Mouse (Mus musculus): Measurements from ENCODE around the gene Recql. TPM values are rescaled to one million over a fixed set of nuclear protein-coding genes. Genes with fewer than 3 reads are reported as not detected.
"Not testable (repeated sequence)": the region's sequence is repeated elsewhere in the genome, so short reads cannot be mapped to it uniquely, and the experiment has no call there.

The Recql gene
- polyA plus RNA-seq, 1 experiment from 2014 or later = 31.8 TPM

- Histone ChIP-seq H3K9ac (replicated peaks; ENCODE audit: low read depth, low read length) (no peak overlapping the region), H3K27me3 (replicated peaks; ENCODE audit: control insufficient read depth, insufficient read depth, low read length) (no peaks in the 10 kb centered on the region), H3K36me3 (ENCODE audit: control insufficient read depth, insufficient read depth) (peaks cover 9% of the 10 kb centered on the region), H3K4me2 (ENCODE audit: low read length) (no peak overlapping the region), H3K9me3 (ENCODE audit: control insufficient read depth, low read length) (no peaks in the 10 kb centered on the region), H3K4me1 (replicated peaks; ENCODE audit: control insufficient read depth, insufficient read depth, low read length) (no peaks in the 10 kb centered on the region), H3K4me3 (replicated peaks; ENCODE audit: low read length) (no peak overlapping the region), H3K27ac (ENCODE audit: low read length) (no peak overlapping the region)
- WGBS = 87% methylated on average over 3 of the region's 3 CpGs
- ATAC-seq = no peak
Measured at GRCm38 (mm10) chr6:142369568-142369967, 17.3 kb downstream of the Recql start.

- 94% methylated on average over 3 of the region's 3 CpGs for WGBS
Measured at GRCm38 (mm10) chr6:142367565-142367964, 19.3 kb downstream of the Recql start.

DNA sequence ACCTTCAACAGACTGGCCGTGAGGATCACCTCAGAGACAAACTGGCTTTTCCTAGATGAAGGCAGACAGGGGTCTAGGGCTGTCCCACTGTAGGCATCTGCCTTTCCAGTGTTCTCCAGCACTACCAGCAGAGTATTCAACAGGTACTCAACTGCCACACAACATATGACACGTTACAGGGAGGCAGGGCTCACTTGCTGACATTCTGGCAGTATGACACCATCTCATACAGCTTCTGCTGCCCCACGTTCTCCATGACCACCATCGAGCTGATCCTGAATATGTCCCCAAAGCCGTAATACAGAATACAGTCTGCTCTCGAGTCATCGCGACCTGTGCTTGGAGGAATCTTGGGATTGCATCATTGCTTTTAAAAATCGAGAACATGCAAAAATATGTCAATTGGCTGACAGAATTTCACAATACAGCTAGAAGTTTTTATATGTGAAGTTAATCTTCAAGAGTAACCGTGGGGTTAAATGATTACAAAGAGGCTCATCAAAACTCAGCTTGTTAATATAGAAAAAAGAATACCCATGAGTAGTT lies 20.3 kb downstream of the Recql start:
- H3K36me3 ChIP-seq (ENCODE audit: control insufficient read depth, insufficient read depth) = peaks cover 16% of the 10 kb centered on the region
- WGBS = 96% methylated on average over 10 of the region's 10 CpGs
- H3K4me3 ChIP-seq (replicated peaks; ENCODE audit: low read length) = no peak overlapping the region

More at GRCm38 (mm10) chr6:142367565-142367964, 19.3 kb downstream of the Recql start:
- Histone ChIP-seq H3K27me3 (replicated peaks; ENCODE audit: control insufficient read depth, insufficient read depth, low read length) (no peaks in the 10 kb centered on the region), H3K9ac (replicated peaks; ENCODE audit: low read depth, low read length) (no peak overlapping the region), H3K4me1 (replicated peaks; ENCODE audit: control insufficient read depth, insufficient read depth, low read length) (no peaks in the 10 kb centered on the region), H3K27ac (ENCODE audit: low read length) (no peak overlapping the region), H3K36me3 (ENCODE audit: control insufficient read depth, insufficient read depth) (peaks cover 10% of the 10 kb centered on the region), H3K9me3 (ENCODE audit: control insufficient read depth, low read length) (no peaks in the 10 kb centered on the region), H3K4me3 (replicated peaks; ENCODE audit: low read length) (no peak overlapping the region), H3K4me2 (ENCODE audit: low read length) (no peak overlapping the region)
- ATAC-seq = no peak

GRCm38 (mm10) chr6:142365742-142366472 lies 21.0 kb downstream of the Recql start:
- H3K4me3 ChIP-seq (replicated peaks; ENCODE audit: low read length) = no peak overlapping the region
- no peaks in the 10 kb centered on the region for H3K9me3 ChIP-seq (ENCODE audit: control insufficient read depth, low read length)
- no peak overlapping the region for H3K4me2 ChIP-seq (ENCODE audit: low read length)
- H3K9ac ChIP-seq (replicated peaks; ENCODE audit: low read depth, low read length) = no peak overlapping the region
- H3K36me3 ChIP-seq (ENCODE audit: control insufficient read depth, insufficient read depth) = peaks cover 19% of the 10 kb centered on the region
- H3K27ac ChIP-seq (ENCODE audit: low read length) = no peak overlapping the region
- H3K27me3 ChIP-seq (replicated peaks; ENCODE audit: control insufficient read depth, insufficient read depth, low read length) = no peaks in the 10 kb centered on the region
- ATAC-seq = no peak
- no peaks in the 10 kb centered on the region for H3K4me1 ChIP-seq (replicated peaks; ENCODE audit: control insufficient read depth, insufficient read depth, low read length)
- WGBS = 89% methylated on average over 8 of the region's 8 CpGs

More for the DNA sequence above, 20.3 kb downstream of the Recql start:
- Histone ChIP-seq H3K27ac (ENCODE audit: low read length) (no peak overlapping the region), H3K9ac (replicated peaks; ENCODE audit: low read depth, low read length) (no peak overlapping the region), H3K9me3 (ENCODE audit: control insufficient read depth, low read length) (no peaks in the 10 kb centered on the region), H3K27me3 (replicated peaks; ENCODE audit: control insufficient read depth, insufficient read depth, low read length) (no peaks in the 10 kb centered on the region), H3K4me1 (replicated peaks; ENCODE audit: control insufficient read depth, insufficient read depth, low read length) (no peaks in the 10 kb centered on the region), H3K4me2 (ENCODE audit: low read length) (no peak overlapping the region)
- no peak for ATAC-seq

DNA sequence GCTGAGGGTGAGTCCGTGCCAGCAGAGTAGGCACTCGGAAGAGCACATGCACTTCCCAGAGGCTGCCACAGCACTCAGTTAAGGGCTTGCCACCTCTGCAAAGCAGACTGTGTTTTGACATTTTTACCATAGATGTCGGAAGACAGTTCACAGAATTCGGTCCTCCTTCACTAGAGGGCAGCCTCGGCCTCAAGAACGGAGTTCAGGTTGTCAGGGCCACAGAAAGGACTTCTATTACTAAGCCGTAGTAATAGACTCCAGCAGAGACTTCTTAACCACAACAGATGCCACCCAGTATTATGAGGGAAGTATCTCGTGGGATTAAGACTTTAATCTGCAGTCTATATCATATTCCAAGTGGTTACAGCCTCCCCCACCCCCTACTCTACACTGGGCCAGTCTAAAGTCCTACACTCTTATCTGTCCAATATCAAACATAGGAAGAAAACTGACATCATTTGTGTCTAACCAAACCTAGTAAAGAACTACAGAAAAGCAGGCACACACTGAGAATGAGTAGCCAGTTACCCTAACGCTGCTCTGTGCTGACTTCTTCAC lies 23.8 kb downstream of the Recql start:
- 73% methylated on average over 9 of the region's 9 CpGs for WGBS
- H3K4me3 ChIP-seq (replicated peaks; ENCODE audit: low read length) = no peak overlapping the region
- H3K27me3 ChIP-seq (replicated peaks; ENCODE audit: control insufficient read depth, insufficient read depth, low read length) = no peaks in the 10 kb centered on the region
- H3K9ac ChIP-seq (replicated peaks; ENCODE audit: low read depth, low read length) = no peak overlapping the region
- no peak overlapping the region for H3K4me2 ChIP-seq (ENCODE audit: low read length)
- no peaks in the 10 kb centered on the region for H3K4me1 ChIP-seq (replicated peaks; ENCODE audit: control insufficient read depth, insufficient read depth, low read length)
- H3K27ac ChIP-seq (ENCODE audit: low read length) = no peak overlapping the region
- ATAC-seq = no peak
- H3K9me3 ChIP-seq (ENCODE audit: control insufficient read depth, low read length) = no peaks in the 10 kb centered on the region
- peaks cover 37% of the 10 kb centered on the region for H3K36me3 ChIP-seq (ENCODE audit: control insufficient read depth, insufficient read depth)

DNA sequence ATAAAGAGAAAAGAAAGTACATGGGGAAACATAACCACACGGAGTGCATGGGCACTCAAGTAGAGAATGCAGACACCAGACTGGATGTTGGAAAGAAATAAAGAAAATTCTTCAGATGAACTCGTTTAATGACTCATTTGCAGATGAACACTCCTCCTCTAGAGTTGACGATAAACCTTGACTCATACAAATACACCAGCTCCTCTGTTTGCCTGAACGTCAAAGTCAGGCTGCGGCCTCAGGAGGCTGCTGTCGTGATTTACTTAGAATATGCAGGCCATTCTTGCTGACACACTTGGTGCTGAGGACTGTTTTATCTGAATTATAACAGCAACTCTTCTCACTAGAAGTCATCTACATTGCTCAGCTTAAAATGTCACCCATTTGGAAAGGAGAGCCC lies 24.9 kb downstream of the Recql start:
- 93% methylated on average over 6 of the region's 6 CpGs for WGBS
- H3K27me3 ChIP-seq (replicated peaks; ENCODE audit: control insufficient read depth, insufficient read depth, low read length) = no peaks in the 10 kb centered on the region
- peaks cover 39% of the 10 kb centered on the region for H3K36me3 ChIP-seq (ENCODE audit: control insufficient read depth, insufficient read depth)
- no peak overlapping the region for H3K4me3 ChIP-seq (replicated peaks; ENCODE audit: low read length)
- ATAC-seq = no peak
- H3K27ac ChIP-seq (ENCODE audit: low read length) = no peak overlapping the region
- no peaks in the 10 kb centered on the region for H3K9me3 ChIP-seq (ENCODE audit: control insufficient read depth, low read length)
- H3K9ac ChIP-seq (replicated peaks; ENCODE audit: low read depth, low read length) = no peak overlapping the region
- no peaks in the 10 kb centered on the region for H3K4me1 ChIP-seq (replicated peaks; ENCODE audit: control insufficient read depth, insufficient read depth, low read length)
- no peak overlapping the region for H3K4me2 ChIP-seq (ENCODE audit: low read length)

DNA sequence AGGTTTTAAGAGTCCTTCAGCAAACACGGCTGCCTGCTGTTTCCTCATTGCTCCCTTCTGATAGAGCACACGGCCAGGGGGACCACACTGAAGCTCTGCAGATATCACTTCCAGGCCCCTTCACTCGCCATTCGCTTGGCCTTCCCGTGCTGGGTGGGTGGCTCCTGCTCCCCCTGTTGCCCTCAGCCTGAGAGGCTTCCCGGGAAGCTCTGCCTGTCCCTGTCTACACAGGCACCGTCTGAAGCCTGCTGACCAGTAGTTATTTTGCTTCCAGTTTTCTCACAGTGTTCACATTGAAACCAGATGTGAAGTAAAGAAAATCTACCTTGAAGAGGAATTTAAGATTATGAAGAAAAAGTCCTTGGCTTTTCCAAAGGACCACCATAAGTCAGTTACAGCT lies 29.8 kb downstream of the Recql start:
- Histone ChIP-seq H3K4me3 (replicated peaks; ENCODE audit: low read length) (no peak overlapping the region), H3K36me3 (ENCODE audit: control insufficient read depth, insufficient read depth) (peaks cover 44% of the 10 kb centered on the region), H3K27ac (ENCODE audit: low read length) (no peak overlapping the region), H3K27me3 (replicated peaks; ENCODE audit: control insufficient read depth, insufficient read depth, low read length) (no peaks in the 10 kb centered on the region), H3K4me2 (ENCODE audit: low read length) (no peak overlapping the region), H3K9ac (replicated peaks; ENCODE audit: low read depth, low read length) (no peak overlapping the region), H3K9me3 (ENCODE audit: control insufficient read depth, low read length) (no peaks in the 10 kb centered on the region), H3K4me1 (replicated peaks; ENCODE audit: control insufficient read depth, insufficient read depth, low read length) (no peaks in the 10 kb centered on the region)
- ATAC-seq = no peak
- WGBS = 83% methylated on average over 7 of the region's 7 CpGs

- peaks cover 35% of the 10 kb centered on the region for H3K36me3 ChIP-seq (ENCODE audit: control insufficient read depth, insufficient read depth)
- WGBS = 96% methylated on average over 3 of the region's 3 CpGs
Measured at GRCm38 (mm10) chr6:142352099-142352498, 34.8 kb downstream of the Recql start.

GRCm38 (mm10) chr6:142347431-142348385 lies 39.2 kb downstream of the Recql start:
- no peak overlapping the region for H3K9ac ChIP-seq (replicated peaks; ENCODE audit: low read depth, low read length)
- no peak overlapping the region for H3K4me2 ChIP-seq (ENCODE audit: low read length)
- WGBS = 69% methylated on average over 11 of the region's 11 CpGs
- peaks cover 8% of the 10 kb centered on the region for H3K4me1 ChIP-seq (replicated peaks; ENCODE audit: control insufficient read depth, insufficient read depth, low read length)
- no peak overlapping the region for H3K4me3 ChIP-seq (replicated peaks; ENCODE audit: low read length)
- no peak overlapping the region for H3K27ac ChIP-seq (ENCODE audit: low read length)
- peaks cover 19% of the 10 kb centered on the region for H3K36me3 ChIP-seq (ENCODE audit: control insufficient read depth, insufficient read depth)
- H3K27me3 ChIP-seq (replicated peaks; ENCODE audit: control insufficient read depth, insufficient read depth, low read length) = no peaks in the 10 kb centered on the region
- H3K9me3 ChIP-seq (ENCODE audit: control insufficient read depth, low read length) = no peaks in the 10 kb centered on the region
- ATAC-seq = no peak

More at GRCm38 (mm10) chr6:142352099-142352498, 34.8 kb downstream of the Recql start:
- not testable (repeated sequence) for H3K9ac ChIP-seq (replicated peaks; ENCODE audit: low read depth, low read length); H3K9me3 ChIP-seq (ENCODE audit: control insufficient read depth, low read length); H3K27me3 ChIP-seq (replicated peaks; ENCODE audit: control insufficient read depth, insufficient read depth, low read length); H3K4me2 ChIP-seq (ENCODE audit: low read length); H3K4me3 ChIP-seq (replicated peaks; ENCODE audit: low read length); H3K4me1 ChIP-seq (replicated peaks; ENCODE audit: control insufficient read depth, insufficient read depth, low read length); H3K27ac ChIP-seq (ENCODE audit: low read length); ATAC-seq

Data from forebrain, embryonic 16.5 days (tissue).